ENCODE assay signal across 12 mouse cellular contexts in genomic region chr5:147877520-147877919, GRCm38 (mm10). TPM values are rescaled to one million over a fixed set of nuclear protein-coding genes. Genes with fewer than 3 reads are reported as not detected.
DNase-seq lines count a peak whose midpoint lies in the region; ATAC-seq and TF ChIP-seq lines count a peak whose summit lies in the region.
"Had no signal": no experiment of that assay in that cellular context is flagged by ENCODE, and none has a peak within 500 bp of the region (broad histone marks: within the 10 kb centered on the region; RNA-seq: fewer than 3 reads in every experiment).

No protein-coding gene starts in this region.

- peaks cover 28% of the 10 kb centered on the region for H3K36me3 ChIP-seq in lung, postnatal 0 days (ENCODE audit: insufficient read depth, low read length)
- H3K36me3 ChIP-seq in midbrain, embryonic 10.5 days, result peaks cover 97% of the 10 kb centered on the region

- no peak overlapping the region for H3K27ac ChIP-seq in gastrocnemius, adult 2 months
- H3K27ac ChIP-seq in lung, postnatal 0 days (ENCODE audit: low read length), result 0 out of 2 replicates have a peak overlapping the region, but pooled peaks have one; percentile 43
- H3K27ac ChIP-seq in midbrain, embryonic 10.5 days (replicated peaks), result no peak overlapping the region
- H3K27ac ChIP-seq: embryonic facial prominence, embryonic 13.5 days; limb, embryonic 12.5 days had no signal

- no peaks in the 10 kb centered on the region for H3K9me3 ChIP-seq in lung, postnatal 0 days (ENCODE audit: low read length)
- no peaks in the 10 kb centered on the region for H3K9me3 ChIP-seq in midbrain, embryonic 10.5 days (replicated peaks)
- H3K9me3 ChIP-seq: embryonic facial prominence, embryonic 13.5 days; limb, embryonic 12.5 days had no signal

- no peak overlapping the region for H3K9ac ChIP-seq in lung, postnatal 0 days (replicated peaks; ENCODE audit: low read depth)
- H3K9ac ChIP-seq: embryonic facial prominence, embryonic 13.5 days; limb, embryonic 12.5 days had no signal

- no peak overlapping the region for H3K4me3 ChIP-seq in gastrocnemius, adult 2 months
- no peak overlapping the region for H3K4me3 ChIP-seq in lung, postnatal 0 days (ENCODE audit: low read depth, low read length)
- no peak overlapping the region for H3K4me3 ChIP-seq in midbrain, embryonic 10.5 days
- H3K4me3 ChIP-seq: embryonic facial prominence, embryonic 13.5 days; limb, embryonic 12.5 days had no signal

- TF ChIP-seq CTCF in gastrocnemius, adult 2 months (IDR thresholded peaks at IDR 0.05), result peak; percentile 47
- peak; percentile 50 for TF ChIP-seq CTCF in lung, postnatal 0 days (IDR thresholded peaks at IDR 0.05)

- H3K4me1 ChIP-seq in lung, postnatal 0 days (ENCODE audit: insufficient read depth, low read depth, low read length), result no peaks in the 10 kb centered on the region
- H3K4me1 ChIP-seq in midbrain, embryonic 10.5 days, result no peaks in the 10 kb centered on the region
- H3K4me1 ChIP-seq: embryonic facial prominence, embryonic 13.5 days; limb, embryonic 12.5 days had no signal

- intact Hi-C loops in gastrocnemius, adult 2 months (cut with DNase I), result no loop called here

- H3K4me2 ChIP-seq in lung, postnatal 0 days (replicated peaks; ENCODE audit: low read depth, low read length), result no peak overlapping the region
- H3K4me2 ChIP-seq: embryonic facial prominence, embryonic 13.5 days; limb, embryonic 12.5 days had no signal

- peak; percentile 12; the same call in 1 of the 2 replicates for ATAC-seq in lung, postnatal 0 days

- 74% methylated on average over 6 of the region's 6 CpGs for WGBS in lung, postnatal 0 days
- WGBS in midbrain, embryonic 10.5 days, result 87% methylated on average over 6 of the region's 6 CpGs

- DNase-seq in gastrocnemius, adult 2 months, result no peak
- DNase-seq in gastrocnemius, adult 8-10 months (ENCODE audit: low spot score in 2 of 2), result no peak
- DNase-seq in lung, postnatal 0 days (ENCODE audit: low spot score), result no peak
- no peak for DNase-seq in lung, postnatal 25 days (ENCODE audit: low spot score)
- DNase-seq in R1 (ENCODE audit: low read depth, low spot score), result peak; percentile 82
- peak; percentile 25 for DNase-seq in naive thymus-derived CD4-positive, alpha-beta T cell, adult 2 months (ENCODE audit: low read depth)
- no peak for DNase-seq in urinary bladder, postnatal 25 days (ENCODE audit: low spot score)
- no peak for DNase-seq in midbrain, embryonic 10.5 days (ENCODE audit: low spot score)
- DNase-seq: heart, adult 11 months; kidney, adult 11 months had no signal

- no peak for TF ChIP-seq EP300 in lung, postnatal 0 days (IDR thresholded peaks at IDR 0.05)

- no peaks in the 10 kb centered on the region for H3K27me3 ChIP-seq in lung, postnatal 0 days (replicated peaks; ENCODE audit: insufficient read depth, low read length)
- no peaks in the 10 kb centered on the region for H3K27me3 ChIP-seq in midbrain, embryonic 10.5 days (ENCODE audit: low read depth, poor library complexity, severe bottlenecking)
- H3K27me3 ChIP-seq: embryonic facial prominence, embryonic 13.5 days; limb, embryonic 12.5 days had no signal

RNA-seq across cellular contexts. Expression of gene Slc46a3, which starts 17.1 kb away (rescaled TPM):
- total RNA-seq in gastrocnemius, adult 2 months (2021), result 10 to 100 TPM in 1 of 2 experiments, 1 to 10 TPM in 1; 9.0 to 10.6 TPM
- total RNA-seq in gastrocnemius, adult 8-10 months (2022), result 10 to 100 TPM in 2 of 4 experiments, 1 to 10 TPM in 2; 7.3 to 12.0 (median 9.9) TPM
- 9.4 and 10.7 TPM in 2 replicates for polyA plus RNA-seq in lung, postnatal 0 days (2015; fragmentation: Nextera tagmentation; extraction: Ambion mirVana)
- polyA plus RNA-seq in midbrain, embryonic 10.5 days (2016; fragmentation: Nextera tagmentation; extraction: Ambion mirVana), result 3.0 and 4.5 TPM in 2 replicates

RNA-seq across cellular contexts. Expression of gene Pomp, which starts 17.3 kb away (rescaled TPM):
- 100 to 1,000 TPM; 141 to 146 TPM for total RNA-seq in gastrocnemius, adult 2 months (2021)
- total RNA-seq in gastrocnemius, adult 8-10 months (2022), result 100 to 1,000 TPM; 128 to 135 (median 130) TPM
- polyA plus RNA-seq in lung, postnatal 0 days (2015; fragmentation: Nextera tagmentation; extraction: Ambion mirVana), result 393 and 397 TPM in 2 replicates
- polyA plus RNA-seq in midbrain, embryonic 10.5 days (2016; fragmentation: Nextera tagmentation; extraction: Ambion mirVana), result 505 and 557 TPM in 2 replicates

Comparison
In these comparisons a context has a peak if more than half of its experiments do, and no peak if none do; other contexts are left out.
1. DNase-seq: peak in R1 (single experiment) and naive thymus-derived CD4-positive, alpha-beta T cell, adult 2 months (single experiment); none in gastrocnemius, adult 2 months (single experiment), gastrocnemius, adult 8-10 months (0 of 2), lung, postnatal 0 days (single experiment), lung, postnatal 25 days (single experiment), urinary bladder, postnatal 25 days (single experiment) and midbrain, embryonic 10.5 days (single experiment).